Mouse (Mus musculus) lung, postnatal 0 days (tissue): ENCODE results near the gene Usp39.

Experiments used
- CTCF ChIP-seq: IDR thresholded peaks from 2 replicates; pipeline ENCODE4 v1.5.1; 2016; ENCODE audit warnings: antibody characterized with exemption, mild to moderate bottlenecking
- EP300 ChIP-seq: IDR thresholded peaks from 2 replicates; pipeline ENCODE4 v1.6.1; 2016; ENCODE audit warnings: antibody characterized with exemption, mild to moderate bottlenecking, control low read depth

- TF ChIP-seq CTCF (peak; percentile 66), EP300 (0 out of 2 replicates have a peak, but pooled peaks have one; percentile 29)
These were observed 17.4 kb upstream of the Usp39 start for GRCm38 (mm10) chr6:72362132-72363028.
